Mouse (Mus musculus) large intestine, adult 2 months (tissue): Measurements from ENCODE around the gene Eea1. TPM values are rescaled to one million over a fixed set of nuclear protein-coding genes. Genes with fewer than 3 reads are reported as not detected.

Source experiments
- polyA plus RNA-seq: library from polyadenylated mRNA; depleted of rRNA; stranded (reverse); fragments of >200 nt; gene quantifications from 2 replicates; pipeline ENCODE4 v1.2.3, GENCODE M21; 2012; rRNA removed

The Eea1 gene
- polyA plus RNA-seq, 1 experiment, result 2.3 TPM

Other genes starting within 250 kb of the Eea1 start
- not detected in 2 replicates for gene Gm33543, start 97.7 kb upstream of the Eea1 start, polyA plus RNA-seq
- gene Gm5426, start 196.0 kb downstream of the Eea1 start, polyA plus RNA-seq, result not detected in 2 replicates